Mouse (Mus musculus): Measurements from ENCODE around the gene 2310061I04Rik. TPM values are rescaled to one million over a fixed set of nuclear protein-coding genes. Genes with fewer than 3 reads are reported as not detected.

2310061I04Rik gene
- polyA plus RNA-seq, 1 experiment from 2014 or later, result 15.6 TPM

- peak overlapping the region; percentile 55 for H3K4me3 ChIP-seq (ENCODE audit: low read depth, low read length)
- no peak for ATAC-seq
- H3K27me3 ChIP-seq (ENCODE audit: insufficient read depth, low read length), result peaks cover 39% of the 10 kb centered on the region
- peaks cover 32% of the 10 kb centered on the region for H3K4me1 ChIP-seq (ENCODE audit: insufficient read depth)
- 0 out of 2 replicates have a peak overlapping the region, but pooled peaks have one; percentile 61 for H3K9ac ChIP-seq (replicated peaks)
- TF ChIP-seq CTCF (IDR thresholded peaks at IDR 0.05; ENCODE audit: low read depth) (no peak), EP300 (IDR thresholded peaks at IDR 0.05; ENCODE audit: low read depth) (no peak)
- H3K9me3 ChIP-seq (ENCODE audit: low read length), result no peaks in the 10 kb centered on the region
- no peak for DNase-seq
- H3K27ac ChIP-seq (ENCODE audit: low read depth), result peak overlapping the region; percentile 95
- 0 out of 2 replicates have a peak, but pooled peaks cover 3% of the 10 kb centered on the region for H3K36me3 ChIP-seq (replicated peaks; ENCODE audit: insufficient read depth, low read length)
- 40% methylated on average over 10 of the region's 10 CpGs for WGBS (ENCODE audit: insufficient replicate concordance)
- H3K4me2 ChIP-seq (ENCODE audit: low read depth, low read length), result peak overlapping the region; percentile 79
Measured at GRCm38 (mm10) chr17:35864832-35865353, 32.3 kb downstream of the 2310061I04Rik start.

- peak within 1 kb of the TSS; percentile 91 for H3K4me3 ChIP-seq (ENCODE audit: low read depth, low read length)
- H3K9ac ChIP-seq (replicated peaks), result peak within 1 kb of the TSS; percentile 84
- peaks cover 19% of the 10 kb centered on the region for H3K27me3 ChIP-seq (ENCODE audit: insufficient read depth, low read length)
- H3K4me2 ChIP-seq (ENCODE audit: low read depth, low read length), result peak within 1 kb of the TSS; percentile 96
- H3K27ac ChIP-seq (ENCODE audit: low read depth), result peak within 1 kb of the TSS; percentile 86
- peaks cover 13% of the 10 kb centered on the region for H3K36me3 ChIP-seq (replicated peaks; ENCODE audit: insufficient read depth, low read length)
- TF ChIP-seq EP300 (IDR thresholded peaks at IDR 0.05; ENCODE audit: low read depth) (no peak), CTCF (IDR thresholded peaks at IDR 0.05; ENCODE audit: low read depth) (peak; percentile 67)
- ATAC-seq (peak; percentile 93), DNase-seq (peak; percentile 91)
- under 1% methylated on average over 47 of the region's 47 CpGs for WGBS (ENCODE audit: insufficient replicate concordance)
- no peaks in the 10 kb centered on the region for H3K9me3 ChIP-seq (ENCODE audit: low read length)
- peaks cover 28% of the 10 kb centered on the region for H3K4me1 ChIP-seq (ENCODE audit: insufficient read depth)
Measured at GRCm38 (mm10) chr17:35861198-35861857, 35.9 kb downstream of the 2310061I04Rik start, which contains the start of gene Nrm. Gene Nrm (plus strand): TSS chr17:35861318.

- 4% methylated on average over 12 of the region's 12 CpGs for WGBS (ENCODE audit: insufficient replicate concordance)
- peak overlapping the region; percentile 91 for H3K4me3 ChIP-seq (ENCODE audit: low read depth, low read length)
- H3K27me3 ChIP-seq (ENCODE audit: insufficient read depth, low read length), result peaks cover 14% of the 10 kb centered on the region
- H3K36me3 ChIP-seq (replicated peaks; ENCODE audit: insufficient read depth, low read length), result peaks cover 13% of the 10 kb centered on the region
- H3K9me3 ChIP-seq (ENCODE audit: low read length), result no peaks in the 10 kb centered on the region
- H3K4me1 ChIP-seq (ENCODE audit: insufficient read depth), result peaks cover 25% of the 10 kb centered on the region
- peak overlapping the region; percentile 84 for H3K9ac ChIP-seq (replicated peaks)
- H3K27ac ChIP-seq (ENCODE audit: low read depth), result no peak overlapping the region; the same call in 1 of the 2 replicates
- H3K4me2 ChIP-seq (ENCODE audit: low read depth, low read length), result peak overlapping the region; percentile 96
- ATAC-seq (peak; percentile 27; the same call in 1 of the 2 replicates), DNase-seq (no peak)
- no peak for TF ChIP-seq CTCF (IDR thresholded peaks at IDR 0.05; ENCODE audit: low read depth)
- no peak for TF ChIP-seq EP300 (IDR thresholded peaks at IDR 0.05; ENCODE audit: low read depth)
Measured at GRCm38 (mm10) chr17:35860831-35861197, 36.4 kb downstream of the 2310061I04Rik start.

GRCm38 (mm10) chr17:35859835-35860234, 37.4 kb downstream of the 2310061I04Rik start:
- Histone ChIP-seq H3K27me3 (ENCODE audit: insufficient read depth, low read length) (peaks cover 6% of the 10 kb centered on the region; the same call in 1 of the 2 replicates), H3K36me3 (replicated peaks; ENCODE audit: insufficient read depth, low read length) (peaks cover 13% of the 10 kb centered on the region), H3K27ac (ENCODE audit: low read depth) (no peak overlapping the region), H3K4me2 (ENCODE audit: low read depth, low read length) (no peak overlapping the region), H3K9me3 (ENCODE audit: low read length) (no peaks in the 10 kb centered on the region), H3K4me1 (ENCODE audit: insufficient read depth) (peaks cover 15% of the 10 kb centered on the region), H3K4me3 (ENCODE audit: low read depth, low read length) (no peak overlapping the region), H3K9ac (replicated peaks) (no peak overlapping the region)
- WGBS (ENCODE audit: insufficient replicate concordance), result 65% methylated on average over 2 of the region's 2 CpGs
- TF ChIP-seq CTCF (IDR thresholded peaks at IDR 0.05; ENCODE audit: low read depth) (no peak), EP300 (IDR thresholded peaks at IDR 0.05; ENCODE audit: low read depth) (no peak)
- DNase-seq (no peak), ATAC-seq (no peak)

- Histone ChIP-seq H3K27ac (ENCODE audit: low read depth) (no peak overlapping the region), H3K9ac (replicated peaks) (no peak overlapping the region), H3K36me3 (replicated peaks; ENCODE audit: insufficient read depth, low read length) (peaks cover 15% of the 10 kb centered on the region), H3K4me2 (ENCODE audit: low read depth, low read length) (no peak overlapping the region), H3K27me3 (ENCODE audit: insufficient read depth, low read length) (peaks cover 2% of the 10 kb centered on the region; the same call in 1 of the 2 replicates), H3K9me3 (ENCODE audit: low read length) (no peaks in the 10 kb centered on the region), H3K4me1 (ENCODE audit: insufficient read depth) (peaks cover 15% of the 10 kb centered on the region), H3K4me3 (ENCODE audit: low read depth, low read length) (no peak overlapping the region)
- DNase-seq (no peak), ATAC-seq (no peak)
- TF ChIP-seq EP300 (IDR thresholded peaks at IDR 0.05; ENCODE audit: low read depth) (no peak), CTCF (IDR thresholded peaks at IDR 0.05; ENCODE audit: low read depth) (no peak)
- 73% methylated on average over 1 of the region's 1 CpGs for WGBS (ENCODE audit: insufficient replicate concordance)
Measured at GRCm38 (mm10) chr17:35859371-35859770, 37.9 kb downstream of the 2310061I04Rik start.

GRCm38 (mm10) chr17:35850974-35851373, 46.3 kb downstream of the 2310061I04Rik start:
- Histone ChIP-seq H3K27ac (ENCODE audit: low read depth) (peak overlapping the region; percentile 66), H3K4me1 (ENCODE audit: insufficient read depth) (peaks cover 4% of the 10 kb centered on the region; the same call in 1 of the 2 replicates), H3K27me3 (ENCODE audit: insufficient read depth, low read length) (no peaks in the 10 kb centered on the region), H3K4me3 (ENCODE audit: low read depth, low read length) (no peak overlapping the region), H3K9me3 (ENCODE audit: low read length) (no peaks in the 10 kb centered on the region), H3K36me3 (replicated peaks; ENCODE audit: insufficient read depth, low read length) (peaks cover 71% of the 10 kb centered on the region), H3K9ac (replicated peaks) (no peak overlapping the region), H3K4me2 (ENCODE audit: low read depth, low read length) (no peak overlapping the region)
- ATAC-seq, result peak; percentile 68
- DNase-seq, result no peak
- WGBS (ENCODE audit: insufficient replicate concordance), result 47% methylated on average over 3 of the region's 3 CpGs
- TF ChIP-seq CTCF (IDR thresholded peaks at IDR 0.05; ENCODE audit: low read depth) (peak; percentile 21; the same call in 1 of the 2 replicates), EP300 (IDR thresholded peaks at IDR 0.05; ENCODE audit: low read depth) (peak; percentile 34; the same call in 1 of the 2 replicates)

Data from liver, postnatal 0 days (tissue).